Mouse (Mus musculus) MEL (cell line): ENCODE data around the gene Nid1.

Source experiments
- BHLHE40 ChIP-seq: IDR thresholded peaks from 2 replicates; pipeline ENCODE4 v1.6.1; 2012; ENCODE audit warnings: low read depth, mild to moderate bottlenecking, inconsistent platforms, low read length, improper control_type of control experiment, borderline replicate concordance
- CTCF ChIP-seq, 3 experiments: IDR thresholded peaks in 2 of 3; conservative IDR thresholded peaks in 1 of 3; 2 replicates each; pipeline ENCODE4 v1.5.1; 2011 to 2012; ENCODE audit warnings: low read length in 3 of 3, low read depth in 2 of 3, mild to moderate bottlenecking in 2 of 3, improper control_type of control experiment in 1 of 3, inconsistent platforms in 1 of 3, mixed read lengths in 1 of 3, moderate library complexity in 1 of 3; ENCODE audit not compliant: control insufficient read depth in 1 of 3, insufficient read depth in 1 of 3, poor library complexity in 1 of 3, severe bottlenecking in 1 of 3
- EP300 ChIP-seq, 2 experiments: IDR thresholded peaks; 2 replicates each; pipeline ENCODE4 v1.6.1; 2011; ENCODE audit warnings: improper control_type of control experiment in 2 of 2, low read length in 2 of 2, low read depth in 1 of 2, mild to moderate bottlenecking in 1 of 2
- HCFC1 ChIP-seq: IDR thresholded peaks from 2 replicates; pipeline ENCODE4 v1.6.1; 2012; ENCODE audit warnings: low read depth, mild to moderate bottlenecking, inconsistent platforms, low read length, improper control_type of control experiment, moderate library complexity
- POLR2A ChIP-seq, 2 experiments: IDR thresholded peaks; 2 replicates each; pipeline ENCODE4 v1.6.1; 2011 to 2012; ENCODE audit warnings: low read length in 2 of 2, mild to moderate bottlenecking in 2 of 2, control low read depth in 1 of 2, improper control_type of control experiment in 1 of 2, low read depth in 1 of 2, moderate library complexity in 1 of 2; ENCODE audit not compliant: control insufficient read depth in 1 of 2, insufficient read depth in 1 of 2, poor library complexity in 1 of 2
- RAD21 ChIP-seq: IDR thresholded peaks from 2 replicates; pipeline ENCODE4 v1.6.1; 2011; ENCODE audit warnings: mild to moderate bottlenecking, low read depth, low read length, improper control_type of control experiment
- TCF12 ChIP-seq: IDR thresholded peaks from 2 replicates; pipeline ENCODE4 v1.6.1; 2014; ENCODE audit warnings: low read depth, mild to moderate bottlenecking, inconsistent platforms, low read length, improper control_type of control experiment, moderate library complexity
- USF1 ChIP-seq: IDR thresholded peaks from 2 replicates; pipeline ENCODE4 v1.6.1; 2014; ENCODE audit warnings: low read depth, mild to moderate bottlenecking, inconsistent platforms, low read length, improper control_type of control experiment, moderate library complexity

GRCm38 (mm10) chr13:13555196-13555595 is 117.8 kb downstream of the Nid1 start:
- TF ChIP-seq POLR2A (IDR thresholded peaks at IDR 0.05; ENCODE audit: control insufficient read depth in 1 of 2, insufficient read depth in 1 of 2, low read depth in 1 of 2, low read length in 2 of 2, poor library complexity in 1 of 2) (no peak), BHLHE40 (no peak), EP300 (IDR thresholded peaks at IDR 0.05; ENCODE audit: low read depth in 1 of 2, low read length in 2 of 2) (no peak), TCF12 (no peak), CTCF (IDR thresholded peaks at IDR 0.05 in 2 of 3, conservative IDR thresholded peaks at IDR 0.05 in 1 of 3; ENCODE audit: control insufficient read depth in 1 of 3, insufficient read depth in 1 of 3, low read depth in 2 of 3, low read length in 3 of 3, poor library complexity in 1 of 3, severe bottlenecking in 1 of 3) (no peak), HCFC1 (no peak), USF1 (no peak), RAD21 (no peak)
